Mouse (Mus musculus): Measurements from ENCODE around the gene Nphs1.
"Not testable (repeated sequence)": the region's sequence is repeated elsewhere in the genome, so short reads cannot be mapped to it uniquely, and the experiment has no call there.

Nphs1 gene

DNA sequence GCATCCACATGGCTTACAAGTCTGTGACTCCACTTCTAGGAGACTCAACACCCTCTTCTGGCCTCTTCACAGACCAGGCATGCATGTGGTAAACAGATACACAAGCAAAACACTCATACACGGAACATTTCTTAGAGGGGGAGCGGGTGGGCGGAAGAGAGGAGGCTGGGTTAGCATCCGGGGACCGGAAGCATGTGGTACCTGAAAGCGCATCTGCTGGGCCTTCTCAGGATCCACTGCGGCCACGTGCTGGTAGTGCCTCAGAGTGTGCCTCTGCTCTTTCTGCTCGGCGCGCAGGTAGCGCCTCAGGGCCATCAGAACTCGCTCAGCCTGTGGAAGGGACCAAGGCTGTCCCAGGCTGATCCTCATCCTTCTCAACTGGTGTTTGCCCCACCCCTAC, 18.4 kb upstream of the Nphs1 start:
- DNase-seq (ENCODE audit: extremely low read depth, low read depth, low spot score) = no peak

GRCm38 (mm10) chr7:30440697-30441096, 17.4 kb upstream of the Nphs1 start:
- DNase-seq (ENCODE audit: extremely low read depth, low read depth, low spot score) = no peak

DNA sequence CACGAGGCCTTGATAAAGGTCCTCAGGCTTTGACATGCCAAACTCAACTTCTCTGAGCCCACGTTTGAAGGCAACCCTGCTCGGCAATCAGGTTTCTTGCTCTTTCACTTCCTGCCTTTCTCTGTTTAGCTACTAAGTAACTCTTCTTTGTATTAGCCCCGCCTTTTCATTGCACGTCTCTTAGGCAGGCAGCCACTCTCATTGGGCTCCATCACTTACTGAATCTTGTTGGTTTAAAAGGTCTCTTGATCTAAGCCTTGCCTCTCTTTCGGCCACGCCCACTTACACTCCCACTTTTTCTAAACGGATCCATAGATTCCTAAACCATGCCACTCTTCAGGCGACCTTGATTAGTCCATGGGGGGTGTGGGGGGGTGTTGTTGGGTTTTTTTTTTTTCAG, 14.4 kb upstream of the Nphs1 start:
- DNase-seq (ENCODE audit: extremely low read depth, low read depth, low spot score) = no peak

GRCm38 (mm10) chr7:30444154-30444970, 13.8 kb upstream of the Nphs1 start:
- DNase-seq (ENCODE audit: extremely low read depth, low read depth, low spot score) = no peak

- no peak for DNase-seq (ENCODE audit: extremely low read depth, low read depth, low spot score)
Measured at GRCm38 (mm10) chr7:30444971-30445751, 13.0 kb upstream of the Nphs1 start, which contains the start of gene Aplp1. TSS of gene Aplp1 (minus strand) at chr7:30445535.

DNA sequence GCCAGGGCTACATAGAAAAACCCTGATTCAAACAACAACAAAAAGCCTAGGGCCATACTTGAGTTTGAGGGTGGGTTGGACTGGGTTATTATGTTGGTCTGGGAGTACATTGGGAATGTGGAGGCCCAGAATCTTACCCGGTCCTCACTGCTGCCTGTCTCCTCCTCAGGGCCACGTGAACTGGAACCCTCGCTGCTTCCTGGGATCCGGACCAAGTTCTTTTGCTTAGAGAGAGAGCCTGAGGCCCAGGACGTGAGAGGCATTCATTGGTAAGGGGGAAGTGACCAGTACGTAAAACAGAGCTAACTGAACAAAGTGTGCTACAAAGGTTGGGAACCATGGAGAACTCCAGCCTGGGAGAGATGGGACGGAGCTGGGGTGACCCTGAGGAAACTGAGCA, 7.9 kb upstream of the Nphs1 start:
- no peak for DNase-seq (ENCODE audit: extremely low read depth, low read depth, low spot score)

- no peak for DNase-seq (ENCODE audit: extremely low read depth, low read depth, low spot score)
Measured at GRCm38 (mm10) chr7:30453327-30453726, 4.8 kb upstream of the Nphs1 start.

- no peak for DNase-seq (ENCODE audit: extremely low read depth, low read depth, low spot score)
Measured at GRCm38 (mm10) chr7:30453766-30454165, 4.3 kb upstream of the Nphs1 start.

DNA sequence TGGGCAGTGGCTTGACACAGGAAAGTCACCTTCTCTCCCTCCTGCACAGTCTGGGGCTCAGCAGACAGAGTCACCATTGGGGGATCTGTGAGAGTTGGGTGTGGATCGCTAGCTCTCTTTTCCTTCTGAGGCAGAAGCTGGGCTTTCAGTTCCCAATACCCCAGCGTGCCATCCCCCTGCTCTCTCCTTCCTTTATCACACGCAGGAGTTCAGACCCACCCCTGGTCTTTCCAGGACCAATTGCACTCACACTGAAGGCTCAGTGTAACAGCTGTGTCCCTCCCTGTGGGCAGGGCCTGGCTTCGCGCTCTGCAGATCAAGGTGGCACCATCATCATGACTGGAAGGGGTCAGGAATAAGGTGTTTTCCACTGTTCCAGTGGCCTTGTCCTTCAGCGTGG, 3.9 kb upstream of the Nphs1 start:
- DNase-seq (ENCODE audit: extremely low read depth, low read depth, low spot score) = no peak

- no peak for DNase-seq (ENCODE audit: extremely low read depth, low read depth, low spot score)
Measured at GRCm38 (mm10) chr7:30456487-30456886, 1.6 kb upstream of the Nphs1 start.

- no peak for DNase-seq (ENCODE audit: extremely low read depth, low read depth, low spot score)
Measured at GRCm38 (mm10) chr7:30456911-30457628, 1.0 kb upstream of the Nphs1 start.

DNA sequence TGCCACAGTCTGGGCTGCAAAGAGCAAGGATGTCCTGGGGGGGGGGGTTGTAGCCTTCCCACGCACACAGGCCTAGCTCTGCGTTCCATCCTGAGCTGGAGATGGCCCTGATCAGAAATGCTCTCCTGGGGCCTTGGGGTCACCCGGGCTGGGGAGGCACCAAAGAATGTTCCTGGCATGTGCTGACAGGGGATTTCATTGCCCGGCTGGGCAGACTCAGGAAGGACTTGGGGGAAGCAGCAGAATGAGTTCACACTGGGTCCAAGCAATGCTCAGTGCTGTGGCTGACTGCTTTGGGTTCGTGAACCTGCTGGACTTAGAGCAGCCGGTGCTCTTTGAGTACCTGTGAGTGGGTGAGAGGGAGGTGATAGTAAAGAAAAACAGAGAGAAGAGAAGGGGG, 1.4 kb downstream of the Nphs1 start:
- no peak for DNase-seq (ENCODE audit: extremely low read depth, low read depth, low spot score)

DNA sequence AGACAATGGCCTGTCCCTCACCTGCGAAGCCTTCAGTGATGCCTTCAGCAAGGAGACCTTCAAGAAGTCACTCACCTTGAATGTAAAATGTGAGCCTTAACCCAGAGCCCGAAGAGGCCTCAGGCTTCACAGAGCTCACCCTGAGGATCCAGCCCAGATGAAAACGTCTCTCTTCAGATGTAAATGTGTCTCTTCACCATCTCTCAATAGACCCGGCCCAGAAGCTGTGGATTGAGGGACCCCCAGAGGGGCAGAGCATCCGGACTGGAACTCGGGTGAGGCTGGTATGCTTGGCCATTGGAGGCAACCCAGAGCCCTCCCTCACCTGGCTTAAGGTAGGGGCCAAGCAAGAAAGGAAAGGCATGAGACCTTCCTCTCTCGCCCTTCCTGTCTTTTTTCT, 5.5 kb downstream of the Nphs1 start:
- DNase-seq (ENCODE audit: extremely low read depth, low read depth, low spot score) = no peak

DNA sequence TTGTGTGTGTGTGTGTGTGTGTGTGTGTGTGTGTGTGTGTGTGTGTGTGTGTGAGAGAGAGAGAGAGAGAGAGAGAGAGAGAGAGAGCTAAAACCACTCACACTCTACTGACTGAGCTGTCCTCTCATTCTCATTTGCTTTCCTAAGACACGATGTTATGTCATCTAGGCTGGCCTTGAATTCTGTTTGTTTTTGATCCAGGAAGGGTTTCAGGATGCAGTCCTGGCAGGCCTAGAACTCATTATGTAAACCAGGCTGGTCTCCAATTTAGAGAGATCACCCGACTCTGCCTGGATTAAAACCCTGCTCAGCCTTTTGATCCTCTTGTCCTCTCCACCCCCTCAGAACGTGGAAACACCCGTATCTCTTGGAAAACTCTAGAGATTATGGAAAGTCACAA, 5.9 kb downstream of the Nphs1 start:
- no peak for DNase-seq (ENCODE audit: extremely low read depth, low read depth, low spot score)

GRCm38 (mm10) chr7:30464816-30465300, 6.7 kb downstream of the Nphs1 start:
- DNase-seq (ENCODE audit: extremely low read depth, low read depth, low spot score) = no peak

- no peak for DNase-seq (ENCODE audit: extremely low read depth, low read depth, low spot score)
Measured at GRCm38 (mm10) chr7:30472411-30472810, 14.3 kb downstream of the Nphs1 start.

GRCm38 (mm10) chr7:30474999-30475398, 16.9 kb downstream of the Nphs1 start:
- DNase-seq (ENCODE audit: extremely low read depth, low read depth, low spot score) = no peak

GRCm38 (mm10) chr7:30476136-30476535, 18.0 kb downstream of the Nphs1 start:
- not testable (repeated sequence) for DNase-seq (ENCODE audit: extremely low read depth, low read depth, low spot score)

- DNase-seq (ENCODE audit: extremely low read depth, low read depth, low spot score) = peak; percentile 76
Measured at GRCm38 (mm10) chr7:30477415-30478381, 19.6 kb downstream of the Nphs1 start.

GRCm38 (mm10) chr7:30484250-30484649, 26.1 kb downstream of the Nphs1 start:
- DNase-seq (ENCODE audit: extremely low read depth, low read depth, low spot score) = no peak
